Mouse (Mus musculus): ENCODE results near the gene Ptgfrn. TPM values are rescaled to one million over a fixed set of nuclear protein-coding genes. Genes with fewer than 3 reads are reported as not detected.

Ptgfrn gene
- total and polyA plus RNA-seq, 3 experiments = 16.5 to 48.4 (median 29.1) TPM

- peak; percentile 59 for DNase-seq
These were observed 31.7 kb downstream of the Ptgfrn start for GRCm38 (mm10) chr3:101078344-101078743.

GRCm38 (mm10) chr3:101077710-101078100 is 32.4 kb downstream of the Ptgfrn start:
- no peak for DNase-seq

- no peak for DNase-seq
These were observed 32.9 kb downstream of the Ptgfrn start for GRCm38 (mm10) chr3:101076966-101077709.

GRCm38 (mm10) chr3:101075866-101076265 is 34.2 kb downstream of the Ptgfrn start:
- peak; percentile 75 for DNase-seq

GRCm38 (mm10) chr3:101073384-101073783 is 36.7 kb downstream of the Ptgfrn start:
- DNase-seq = no peak

- peak; percentile 35 for DNase-seq
These were observed 37.4 kb downstream of the Ptgfrn start for GRCm38 (mm10) chr3:101072506-101073215.

- DNase-seq = no peak
These were observed 38.5 kb downstream of the Ptgfrn start for GRCm38 (mm10) chr3:101071576-101071975.

GRCm38 (mm10) chr3:101070796-101071235 is 39.3 kb downstream of the Ptgfrn start:
- DNase-seq = no peak

GRCm38 (mm10) chr3:101070230-101070795 is 39.8 kb downstream of the Ptgfrn start:
- DNase-seq = peak; percentile 90

GRCm38 (mm10) chr3:101068701-101069100 is 41.4 kb downstream of the Ptgfrn start:
- DNase-seq = no peak

GRCm38 (mm10) chr3:101066175-101066574 is 43.9 kb downstream of the Ptgfrn start:
- DNase-seq = no peak

- no peak for DNase-seq
These were observed 48.1 kb downstream of the Ptgfrn start for GRCm38 (mm10) chr3:101061865-101062585.

- DNase-seq = no peak
These were observed 50.9 kb downstream of the Ptgfrn start for GRCm38 (mm10) chr3:101059214-101059613.

- no peak for DNase-seq
These were observed 51.9 kb downstream of the Ptgfrn start for GRCm38 (mm10) chr3:101058203-101058602.

- DNase-seq = no peak
These were observed 54.9 kb downstream of the Ptgfrn start for GRCm38 (mm10) chr3:101055216-101055615.

- peak; percentile 53 for DNase-seq
These were observed 58.5 kb downstream of the Ptgfrn start for GRCm38 (mm10) chr3:101051601-101052000.

GRCm38 (mm10) chr3:101049997-101050396 is 60.1 kb downstream of the Ptgfrn start:
- no peak for DNase-seq

GRCm38 (mm10) chr3:101048781-101049180 is 61.3 kb downstream of the Ptgfrn start:
- no peak for DNase-seq

- DNase-seq = peak; percentile 88
These were observed 62.3 kb downstream of the Ptgfrn start for GRCm38 (mm10) chr3:101047586-101048275.

GRCm38 (mm10) chr3:101045431-101045830 is 64.6 kb downstream of the Ptgfrn start:
- DNase-seq = peak; percentile 64

- no peak for DNase-seq
These were observed 65.4 kb downstream of the Ptgfrn start for GRCm38 (mm10) chr3:101044686-101045085.

GRCm38 (mm10) chr3:101041997-101042396 is 68.1 kb downstream of the Ptgfrn start:
- no peak for DNase-seq
